Mouse (Mus musculus): ENCODE measurements around the gene Hes7. TPM values are rescaled to one million over a fixed set of nuclear protein-coding genes. Genes with fewer than 3 reads are reported as not detected.

The Hes7 gene
- 0.17 and 0.33 TPM in 2 replicates for polyA plus RNA-seq (2014; fragmentation: Nextera tagmentation; extraction: Ambion mirVana)

- 1% methylated on average over 27 of the region's 27 CpGs for WGBS
- peak within 1 kb of the TSS; percentile 74 for H3K4me3 ChIP-seq (ENCODE audit: low read depth, low read length)
- H3K9ac ChIP-seq (ENCODE audit: low read length), result peak within 1 kb of the TSS; percentile 55
- no peak within 1 kb of the TSS for H3K27ac ChIP-seq (ENCODE audit: low read depth, low read length)
- H3K27me3 ChIP-seq (ENCODE audit: control insufficient read depth, insufficient read depth, low read length), result peaks cover 14% of the 10 kb centered on the region
- H3K4me1 ChIP-seq (ENCODE audit: control insufficient read depth, insufficient read depth, low read length), result peaks cover 28% of the 10 kb centered on the region
- no peaks in the 10 kb centered on the region for H3K36me3 ChIP-seq (ENCODE audit: control insufficient read depth, insufficient read depth, low read length)
- no peak for ATAC-seq (ENCODE audit: low FRiP score)
- H3K9me3 ChIP-seq (ENCODE audit: control insufficient read depth, low read length), result no peaks in the 10 kb centered on the region
- peak within 1 kb of the TSS; percentile 87 for H3K4me2 ChIP-seq
- DNase-seq (ENCODE audit: low spot score, missing footprints), result peak; percentile 95
These were observed at the start of gene Hes7 for GRCm38 (mm10) chr11:69120221-69121000. Gene Hes7, plus strand, starts transcription at chr11:69120404.

- Histone ChIP-seq H3K4me1 (ENCODE audit: control insufficient read depth, insufficient read depth, low read length) (peaks cover 28% of the 10 kb centered on the region), H3K27me3 (ENCODE audit: control insufficient read depth, insufficient read depth, low read length) (no peaks in the 10 kb centered on the region), H3K9me3 (ENCODE audit: control insufficient read depth, low read length) (no peaks in the 10 kb centered on the region), H3K27ac (ENCODE audit: low read depth, low read length) (peak within 1 kb of the TSS; percentile 86), H3K9ac (ENCODE audit: low read length) (peak within 1 kb of the TSS; percentile 93), H3K4me3 (ENCODE audit: low read depth, low read length) (peak within 1 kb of the TSS; percentile 61), H3K36me3 (ENCODE audit: control insufficient read depth, insufficient read depth, low read length) (no peaks in the 10 kb centered on the region), H3K4me2 (peak within 1 kb of the TSS; percentile 91)
- peak; percentile 99 for DNase-seq (ENCODE audit: low spot score, missing footprints)
- WGBS, result under 1% methylated on average over 46 of the region's 47 CpGs
- peak; percentile 87 for ATAC-seq (ENCODE audit: low FRiP score)
These were observed 49.5 kb upstream of the Hes7 start, which contains the start of gene Tmem107 for GRCm38 (mm10) chr11:69070590-69071222. Gene Tmem107, plus strand, starts transcription at chr11:69070806.

- ATAC-seq (ENCODE audit: low FRiP score) (no peak), DNase-seq (ENCODE audit: low spot score, missing footprints) (no peak)
- WGBS, result 22% methylated on average over 9 of the region's 9 CpGs
- H3K27me3 ChIP-seq (ENCODE audit: control insufficient read depth, insufficient read depth, low read length), result no peaks in the 10 kb centered on the region
- H3K9me3 ChIP-seq (ENCODE audit: control insufficient read depth, low read length), result no peaks in the 10 kb centered on the region
- no peaks in the 10 kb centered on the region for H3K36me3 ChIP-seq (ENCODE audit: control insufficient read depth, insufficient read depth, low read length)
- peak overlapping the region; percentile 65 for H3K27ac ChIP-seq (ENCODE audit: low read depth, low read length)
- peak overlapping the region; percentile 61 for H3K4me3 ChIP-seq (ENCODE audit: low read depth, low read length)
- H3K4me2 ChIP-seq, result peak overlapping the region; percentile 91
- H3K4me1 ChIP-seq (ENCODE audit: control insufficient read depth, insufficient read depth, low read length), result peaks cover 24% of the 10 kb centered on the region
- H3K9ac ChIP-seq (ENCODE audit: low read length), result peak overlapping the region; percentile 93
These were observed 48.9 kb upstream of the Hes7 start for GRCm38 (mm10) chr11:69071262-69071661.

GRCm38 (mm10) chr11:69072234-69072633 is 48.0 kb upstream of the Hes7 start:
- DNase-seq (ENCODE audit: low spot score, missing footprints) (no peak), ATAC-seq (ENCODE audit: low FRiP score) (no peak)
- H3K4me1 ChIP-seq (ENCODE audit: control insufficient read depth, insufficient read depth, low read length), result peaks cover 19% of the 10 kb centered on the region
- no peaks in the 10 kb centered on the region for H3K27me3 ChIP-seq (ENCODE audit: control insufficient read depth, insufficient read depth, low read length)
- H3K4me3 ChIP-seq (ENCODE audit: low read depth, low read length), result peak overlapping the region; percentile 28; the same call in 1 of the 2 replicates
- no peaks in the 10 kb centered on the region for H3K9me3 ChIP-seq (ENCODE audit: control insufficient read depth, low read length)
- peak overlapping the region; percentile 92; the same call in 1 of the 2 replicates for H3K27ac ChIP-seq (ENCODE audit: low read depth, low read length)
- 81% methylated on average over 11 of the region's 11 CpGs for WGBS
- H3K9ac ChIP-seq (ENCODE audit: low read length), result peak overlapping the region; percentile 76; the same call in 1 of the 2 replicates
- H3K4me2 ChIP-seq, result peak overlapping the region; percentile 47
- no peaks in the 10 kb centered on the region for H3K36me3 ChIP-seq (ENCODE audit: control insufficient read depth, insufficient read depth, low read length)

GRCm38 (mm10) chr11:69072666-69073064 is 47.5 kb upstream of the Hes7 start:
- Histone ChIP-seq H3K27ac (ENCODE audit: low read depth, low read length) (peak overlapping the region; percentile 92), H3K9me3 (ENCODE audit: control insufficient read depth, low read length) (no peaks in the 10 kb centered on the region), H3K4me1 (ENCODE audit: control insufficient read depth, insufficient read depth, low read length) (peaks cover 19% of the 10 kb centered on the region), H3K4me2 (peak overlapping the region; percentile 47), H3K4me3 (ENCODE audit: low read depth, low read length) (peak overlapping the region; percentile 28), H3K36me3 (ENCODE audit: control insufficient read depth, insufficient read depth, low read length) (no peaks in the 10 kb centered on the region), H3K27me3 (ENCODE audit: control insufficient read depth, insufficient read depth, low read length) (no peaks in the 10 kb centered on the region), H3K9ac (ENCODE audit: low read length) (peak overlapping the region; percentile 76)
- DNase-seq (ENCODE audit: low spot score, missing footprints) (peak; percentile 84), ATAC-seq (ENCODE audit: low FRiP score) (no peak)
- WGBS, result 11% methylated on average over 9 of the region's 9 CpGs

- Histone ChIP-seq H3K9me3 (ENCODE audit: control insufficient read depth, low read length) (no peaks in the 10 kb centered on the region), H3K4me2 (peak overlapping the region; percentile 47), H3K27ac (ENCODE audit: low read depth, low read length) (peak overlapping the region; percentile 92), H3K9ac (ENCODE audit: low read length) (peak overlapping the region; percentile 76), H3K36me3 (ENCODE audit: control insufficient read depth, insufficient read depth, low read length) (no peaks in the 10 kb centered on the region), H3K27me3 (ENCODE audit: control insufficient read depth, insufficient read depth, low read length) (no peaks in the 10 kb centered on the region), H3K4me1 (ENCODE audit: control insufficient read depth, insufficient read depth, low read length) (peaks cover 19% of the 10 kb centered on the region), H3K4me3 (ENCODE audit: low read depth, low read length) (peak overlapping the region; percentile 28)
- WGBS, result under 1% methylated on average over 14 of the region's 14 CpGs
- ATAC-seq (ENCODE audit: low FRiP score), result peak; percentile 72
- peak; percentile 99 for DNase-seq (ENCODE audit: low spot score, missing footprints)
These were observed 46.9 kb upstream of the Hes7 start for GRCm38 (mm10) chr11:69073065-69073888.

GRCm38 (mm10) chr11:69073951-69074775 is 46.0 kb upstream of the Hes7 start:
- no peaks in the 10 kb centered on the region for H3K36me3 ChIP-seq (ENCODE audit: control insufficient read depth, insufficient read depth, low read length)
- peak; percentile 83 for DNase-seq (ENCODE audit: low spot score, missing footprints)
- no peak for ATAC-seq (ENCODE audit: low FRiP score)
- H3K4me2 ChIP-seq, result no peak overlapping the region
- no peak overlapping the region for H3K4me3 ChIP-seq (ENCODE audit: low read depth, low read length)
- H3K27ac ChIP-seq (ENCODE audit: low read depth, low read length), result peak overlapping the region; percentile 92
- H3K9me3 ChIP-seq (ENCODE audit: control insufficient read depth, low read length), result no peaks in the 10 kb centered on the region
- no peak overlapping the region for H3K9ac ChIP-seq (ENCODE audit: low read length)
- H3K27me3 ChIP-seq (ENCODE audit: control insufficient read depth, insufficient read depth, low read length), result no peaks in the 10 kb centered on the region
- 36% methylated on average over 6 of the region's 6 CpGs for WGBS
- H3K4me1 ChIP-seq (ENCODE audit: control insufficient read depth, insufficient read depth, low read length), result peaks cover 19% of the 10 kb centered on the region

GRCm38 (mm10) chr11:69074776-69075069 is 45.5 kb upstream of the Hes7 start:
- Histone ChIP-seq H3K4me2 (no peak overlapping the region), H3K9ac (ENCODE audit: low read length) (no peak overlapping the region), H3K27ac (ENCODE audit: low read depth, low read length) (no peak overlapping the region), H3K27me3 (ENCODE audit: control insufficient read depth, insufficient read depth, low read length) (no peaks in the 10 kb centered on the region), H3K4me3 (ENCODE audit: low read depth, low read length) (no peak overlapping the region), H3K4me1 (ENCODE audit: control insufficient read depth, insufficient read depth, low read length) (peaks cover 19% of the 10 kb centered on the region), H3K36me3 (ENCODE audit: control insufficient read depth, insufficient read depth, low read length) (no peaks in the 10 kb centered on the region), H3K9me3 (ENCODE audit: control insufficient read depth, low read length) (no peaks in the 10 kb centered on the region)
- ATAC-seq (ENCODE audit: low FRiP score) (no peak), DNase-seq (ENCODE audit: low spot score, missing footprints) (no peak)
- WGBS, result 47% methylated on average over 2 of the region's 2 CpGs

Measured in midbrain, embryonic 11.5 days (tissue).